Mouse (Mus musculus): Measurements from ENCODE around the gene Prkar1b. TPM values are rescaled to one million over a fixed set of nuclear protein-coding genes. Genes with fewer than 3 reads are reported as not detected.

Prkar1b gene
- total RNA-seq, 2 experiments from 2014 or later = 0.08 TPM; not detected in 1

GRCm38 (mm10) chr5:139020595-139020994, 129.2 kb downstream of the Prkar1b start:
- no peak for ATAC-seq (replicated peaks; ENCODE audit: low FRiP score, poor library complexity, severe bottlenecking)

- ATAC-seq (replicated peaks; ENCODE audit: low FRiP score, poor library complexity, severe bottlenecking) = no peak
These were observed 132.3 kb downstream of the Prkar1b start for GRCm38 (mm10) chr5:139017371-139018124.

- no peak for ATAC-seq (replicated peaks; ENCODE audit: low FRiP score, poor library complexity, severe bottlenecking)
These were observed 134.7 kb downstream of the Prkar1b start for GRCm38 (mm10) chr5:139015097-139015496.

GRCm38 (mm10) chr5:139010649-139011048, 139.2 kb downstream of the Prkar1b start:
- ATAC-seq (replicated peaks; ENCODE audit: low FRiP score, poor library complexity, severe bottlenecking) = no peak

GRCm38 (mm10) chr5:139007141-139007775, 142.5 kb downstream of the Prkar1b start:
- no peak for ATAC-seq (replicated peaks; ENCODE audit: low FRiP score, poor library complexity, severe bottlenecking)

GRCm38 (mm10) chr5:139004588-139004987, 145.2 kb downstream of the Prkar1b start:
- ATAC-seq (replicated peaks; ENCODE audit: low FRiP score, poor library complexity, severe bottlenecking) = no peak

- ATAC-seq (replicated peaks; ENCODE audit: low FRiP score, poor library complexity, severe bottlenecking) = no peak
These were observed 150.1 kb downstream of the Prkar1b start for GRCm38 (mm10) chr5:138999716-139000115.

GRCm38 (mm10) chr5:138997936-138998580, 151.7 kb downstream of the Prkar1b start:
- no peak for ATAC-seq (replicated peaks; ENCODE audit: low FRiP score, poor library complexity, severe bottlenecking)

- no peak for ATAC-seq (replicated peaks; ENCODE audit: low FRiP score, poor library complexity, severe bottlenecking)
These were observed 152.5 kb downstream of the Prkar1b start, which contains the start of gene Pdgfa for GRCm38 (mm10) chr5:138997171-138997788. Pdgfa (minus strand) TSS chr5:138997370.

GRCm38 (mm10) chr5:138996322-138997073, 153.3 kb downstream of the Prkar1b start:
- no peak for ATAC-seq (replicated peaks; ENCODE audit: low FRiP score, poor library complexity, severe bottlenecking)

GRCm38 (mm10) chr5:138995721-138996311, 154.0 kb downstream of the Prkar1b start:
- ATAC-seq (replicated peaks; ENCODE audit: low FRiP score, poor library complexity, severe bottlenecking) = no peak

- ATAC-seq (replicated peaks; ENCODE audit: low FRiP score, poor library complexity, severe bottlenecking) = no peak
These were observed 154.7 kb downstream of the Prkar1b start for GRCm38 (mm10) chr5:138994786-138995720.

GRCm38 (mm10) chr5:138994108-138994785, 155.6 kb downstream of the Prkar1b start:
- ATAC-seq (replicated peaks; ENCODE audit: low FRiP score, poor library complexity, severe bottlenecking) = no peak

GRCm38 (mm10) chr5:138993371-138994107, 156.3 kb downstream of the Prkar1b start:
- no peak for ATAC-seq (replicated peaks; ENCODE audit: low FRiP score, poor library complexity, severe bottlenecking)

- ATAC-seq (replicated peaks; ENCODE audit: low FRiP score, poor library complexity, severe bottlenecking) = no peak
These were observed 157.0 kb downstream of the Prkar1b start for GRCm38 (mm10) chr5:138992611-138993370.

- ATAC-seq (replicated peaks; ENCODE audit: low FRiP score, poor library complexity, severe bottlenecking) = no peak
These were observed 158.1 kb downstream of the Prkar1b start for GRCm38 (mm10) chr5:138991734-138992133.

Data from erythroid progenitor cell, adult 5-6 weeks (primary cell).